Mouse (Mus musculus) liver, embryonic 11.5 days (tissue): ENCODE results near the gene Gm19935. TPM values are rescaled to one million over a fixed set of nuclear protein-coding genes. Genes with fewer than 3 reads are reported as not detected.

Experiments
- ATAC-seq: fragments of 200-750 bp; cut with Nextera tagmentation; replicated peaks from 2 replicates; pipeline ENCODE4 v1.8.0; 2017; ENCODE audit warnings: moderate number of reproducible peaks, mild to moderate bottlenecking, moderate TSS enrichment, moderate library complexity; ENCODE audit not compliant: low FRiP score
- DNase-seq: peaks from one replicate; pipeline ENCODE4 v3.0.0-alpha.2; 2017; ENCODE audit warnings: low spot score
- H3K27ac ChIP-seq: fragments of 300-500 bp; sonication (generic); 2 replicates; pipeline ENCODE4 v1.5.1; 2014; ENCODE audit warnings: mild to moderate bottlenecking, low read depth, low read length, control low read depth
- H3K27me3 ChIP-seq: fragments of 300-500 bp; sonication (generic); replicated peaks from 2 replicates; pipeline ENCODE4 v1.6.1; 2014; ENCODE audit warnings: low read length, mixed read lengths; ENCODE audit not compliant: control insufficient read depth, insufficient read depth
- H3K36me3 ChIP-seq: fragments of 300-500 bp; sonication (generic); 2 replicates; pipeline ENCODE4 v1.6.1; 2014; ENCODE audit warnings: mild to moderate bottlenecking, low read length, moderate library complexity, mixed read lengths; ENCODE audit not compliant: control insufficient read depth, insufficient read depth
- H3K4me1 ChIP-seq: fragments of 300-500 bp; sonication (generic); replicated peaks from 2 replicates; pipeline ENCODE4 v1.6.1; 2014; ENCODE audit warnings: low read length, mixed read lengths; ENCODE audit not compliant: control insufficient read depth, insufficient read depth
- H3K4me2 ChIP-seq: fragments of 300-500 bp; sonication (generic); 2 replicates; pipeline ENCODE4 v1.6.1; 2014; ENCODE audit warnings: mild to moderate bottlenecking, control low read depth, moderate library complexity
- H3K4me3 ChIP-seq: fragments of 300-500 bp; sonication (generic); 2 replicates; pipeline ENCODE4 v1.5.1; 2014; ENCODE audit warnings: low read depth, low read length, control low read depth
- H3K9ac ChIP-seq: fragments of 300-500 bp; sonication (generic); 2 replicates; pipeline ENCODE4 v1.6.1; 2014; ENCODE audit warnings: low read depth, low read length, control low read depth
- H3K9me3 ChIP-seq: fragments of 300-500 bp; sonication (generic); 2 replicates; pipeline ENCODE4 v1.6.1; 2016; ENCODE audit warnings: low read length, inconsistent platforms, mixed read lengths; ENCODE audit not compliant: control insufficient read depth
- WGBS: fragments of 180-500 bp; shearing (Covaris S2); extraction: QIAGEN DNeasy Blood & Tissue Kit; methylation state at CpG from one replicate; pipeline ENCODE4 v1.1.7; 2014; 5-methylcytosine and 5-hydroxymethylcytosine counted together
- polyA plus RNA-seq: library from polyadenylated mRNA; unstranded; fragments of >200 nt; fragmentation: Nextera tagmentation; extraction: Ambion mirVana; gene quantifications from 2 replicates; pipeline ENCODE4 v1.2.1, GENCODE M21; 2014

Gene Gm19935
- not detected in 2 replicates for polyA plus RNA-seq

DNA sequence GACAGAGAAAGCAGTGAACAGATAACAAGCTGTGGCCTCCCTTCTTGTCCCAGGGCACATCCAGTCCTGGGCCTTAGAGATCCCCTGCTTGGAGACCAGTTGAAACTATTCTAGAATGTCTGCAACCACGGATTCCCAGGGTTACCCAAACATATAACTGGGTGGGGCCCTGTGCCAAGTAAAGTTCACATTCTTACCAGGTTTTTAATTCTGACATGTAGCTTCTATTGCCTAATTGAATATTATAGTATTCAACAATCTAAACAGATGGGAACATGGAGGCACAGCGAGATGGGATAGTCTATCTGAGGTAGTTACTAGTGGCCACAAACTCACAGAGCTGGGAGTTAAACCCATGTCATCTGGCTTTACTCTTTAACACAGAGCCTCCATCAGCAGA lies at the start of gene Gm19935:
Gm19935 (minus strand) TSS at position 101 of the 400 bp plus-strand sequence.
- WGBS: 59% methylated on average over 2 of the region's 2 CpGs

GRCm38 (mm10) chr8:90862038-90862437 lies 44.8 kb upstream of the Gm19935 start:
- Histone ChIP-seq H3K4me1 (peaks cover 7% of the 10 kb centered on the region; the same call in 1 of the 2 replicates), H3K27ac (peak overlapping the region; percentile 17; the same call in 1 of the 2 replicates), H3K4me2 (peak overlapping the region; percentile 30; the same call in 1 of the 2 replicates), H3K27me3 (no peaks in the 10 kb centered on the region), H3K4me3 (no peak overlapping the region), H3K36me3 (no peaks in the 10 kb centered on the region), H3K9me3 (no peaks in the 10 kb centered on the region), H3K9ac (no peak overlapping the region)
- peak; percentile 82 for ATAC-seq
- WGBS: 18% methylated on average over 9 of the region's 9 CpGs
- DNase-seq: peak; percentile 64

More for the DNA sequence above, at the start of gene Gm19935:
- H3K4me3 ChIP-seq: no peak within 1 kb of the TSS
- H3K9me3 ChIP-seq: no peaks in the 10 kb centered on the region
- no peaks in the 10 kb centered on the region for H3K27me3 ChIP-seq
- H3K27ac ChIP-seq: no peak within 1 kb of the TSS
- DNase-seq (no peak), ATAC-seq (no peak)
- H3K4me1 ChIP-seq: no peaks in the 10 kb centered on the region
- no peak within 1 kb of the TSS for H3K9ac ChIP-seq
- no peaks in the 10 kb centered on the region for H3K36me3 ChIP-seq
- H3K4me2 ChIP-seq: no peak within 1 kb of the TSS

GRCm38 (mm10) chr8:90861266-90861944 lies 44.2 kb upstream of the Gm19935 start:
- ATAC-seq: peak; percentile 32; the same call in 1 of the 2 replicates

GRCm38 (mm10) chr8:90858071-90858470 lies 40.9 kb upstream of the Gm19935 start:
- 96% methylated on average over 2 of the region's 2 CpGs for WGBS
- Histone ChIP-seq H3K27ac (no peak overlapping the region), H3K4me1 (peaks cover 7% of the 10 kb centered on the region; the same call in 1 of the 2 replicates), H3K27me3 (no peaks in the 10 kb centered on the region), H3K4me3 (no peak overlapping the region), H3K36me3 (no peaks in the 10 kb centered on the region), H3K9ac (no peak overlapping the region), H3K9me3 (no peaks in the 10 kb centered on the region), H3K4me2 (no peak overlapping the region)
- DNase-seq: no peak
- ATAC-seq: no peak

More at GRCm38 (mm10) chr8:90861266-90861944, 44.2 kb upstream of the Gm19935 start:
- no peak for DNase-seq
- peak overlapping the region; percentile 17; the same call in 1 of the 2 replicates for H3K27ac ChIP-seq
- no peaks in the 10 kb centered on the region for H3K27me3 ChIP-seq
- peaks cover 7% of the 10 kb centered on the region; the same call in 1 of the 2 replicates for H3K4me1 ChIP-seq
- H3K4me3 ChIP-seq: no peak overlapping the region
- no peak overlapping the region for H3K9ac ChIP-seq
- peak overlapping the region; percentile 30 for H3K4me2 ChIP-seq
- no peaks in the 10 kb centered on the region for H3K36me3 ChIP-seq
- 16% methylated on average over 9 of the region's 9 CpGs for WGBS
- no peaks in the 10 kb centered on the region for H3K9me3 ChIP-seq

GRCm38 (mm10) chr8:90856952-90857351 lies 39.8 kb upstream of the Gm19935 start:
- H3K9me3 ChIP-seq: no peaks in the 10 kb centered on the region
- H3K27ac ChIP-seq: no peak overlapping the region
- H3K4me3 ChIP-seq: no peak overlapping the region
- no peaks in the 10 kb centered on the region for H3K27me3 ChIP-seq
- no peak overlapping the region for H3K4me2 ChIP-seq
- no peak for DNase-seq
- peaks cover 3% of the 10 kb centered on the region; the same call in 1 of the 2 replicates for H3K4me1 ChIP-seq
- no peak for ATAC-seq
- H3K36me3 ChIP-seq: no peaks in the 10 kb centered on the region
- no peak overlapping the region for H3K9ac ChIP-seq
- WGBS: 27% methylated on average over 1 of the region's 1 CpGs

GRCm38 (mm10) chr8:90856171-90856570 lies 39.0 kb upstream of the Gm19935 start:
- no peaks in the 10 kb centered on the region for H3K27me3 ChIP-seq
- 86% methylated on average over 3 of the region's 3 CpGs for WGBS
- no peak overlapping the region for H3K4me2 ChIP-seq

GRCm38 (mm10) chr8:90854671-90855161 lies 37.5 kb upstream of the Gm19935 start:
- Histone ChIP-seq H3K4me2 (0 out of 2 replicates have a peak overlapping the region, but pooled peaks have one; percentile 7), H3K4me1 (no peaks in the 10 kb centered on the region), H3K9me3 (no peaks in the 10 kb centered on the region), H3K27me3 (no peaks in the 10 kb centered on the region), H3K4me3 (no peak overlapping the region), H3K36me3 (no peaks in the 10 kb centered on the region), H3K9ac (no peak overlapping the region), H3K27ac (no peak overlapping the region)
- no peak for DNase-seq
- WGBS: 26% methylated on average over 10 of the region's 10 CpGs
- peak; percentile 39; the same call in 1 of the 2 replicates for ATAC-seq

More at GRCm38 (mm10) chr8:90856171-90856570, 39.0 kb upstream of the Gm19935 start:
- no peaks in the 10 kb centered on the region for H3K4me1 ChIP-seq
- H3K27ac ChIP-seq: no peak overlapping the region
- H3K4me3 ChIP-seq: no peak overlapping the region
- no peak overlapping the region for H3K9ac ChIP-seq
- H3K36me3 ChIP-seq: no peaks in the 10 kb centered on the region
- ATAC-seq: no peak
- DNase-seq: no peak
- no peaks in the 10 kb centered on the region for H3K9me3 ChIP-seq

GRCm38 (mm10) chr8:90853971-90854670 lies 36.9 kb upstream of the Gm19935 start:
- no peak overlapping the region for H3K27ac ChIP-seq

More at GRCm38 (mm10) chr8:90853971-90854670, 36.9 kb upstream of the Gm19935 start:
- Histone ChIP-seq H3K36me3 (no peaks in the 10 kb centered on the region), H3K27me3 (no peaks in the 10 kb centered on the region), H3K9ac (no peak overlapping the region), H3K4me3 (no peak overlapping the region), H3K4me2 (no peak overlapping the region), H3K4me1 (no peaks in the 10 kb centered on the region), H3K9me3 (no peaks in the 10 kb centered on the region)
- 73% methylated on average over 9 of the region's 9 CpGs for WGBS
- no peak for DNase-seq
- ATAC-seq: no peak
